Mouse (Mus musculus): ENCODE measurements around the gene Ramp2.

Gene Ramp2

GRCm38 (mm10) chr11:101245855-101246701 is at the start of gene Ramp2:
Ramp2 (plus strand) TSS chr11:101246028.
- DNase-seq (ENCODE audit: low spot score), result no peak

GRCm38 (mm10) chr11:101196175-101196574 is 49.7 kb upstream of the Ramp2 start:
- no peak for DNase-seq (ENCODE audit: low spot score)

- no peak for DNase-seq (ENCODE audit: low spot score)
Observed at GRCm38 (mm10) chr11:101199555-101199954, 46.3 kb upstream of the Ramp2 start.

GRCm38 (mm10) chr11:101200986-101201385 is 44.8 kb upstream of the Ramp2 start:
- DNase-seq (ENCODE audit: low spot score), result no peak

- no peak for DNase-seq (ENCODE audit: low spot score)
Observed at GRCm38 (mm10) chr11:101211970-101212369, 33.9 kb upstream of the Ramp2 start.

GRCm38 (mm10) chr11:101216936-101217335 is 28.9 kb upstream of the Ramp2 start:
- no peak for DNase-seq (ENCODE audit: low spot score)

GRCm38 (mm10) chr11:101218436-101219055 is 27.3 kb upstream of the Ramp2 start:
- no peak for DNase-seq (ENCODE audit: low spot score)

GRCm38 (mm10) chr11:101220853-101221252 is 25.0 kb upstream of the Ramp2 start:
- DNase-seq (ENCODE audit: low spot score), result no peak

GRCm38 (mm10) chr11:101221306-101221986 is 24.4 kb upstream of the Ramp2 start:
- no peak for DNase-seq (ENCODE audit: low spot score)

GRCm38 (mm10) chr11:101224337-101224736 is 21.5 kb upstream of the Ramp2 start:
- no peak for DNase-seq (ENCODE audit: low spot score)

GRCm38 (mm10) chr11:101225331-101226064 is 20.3 kb upstream of the Ramp2 start:
- no peak for DNase-seq (ENCODE audit: low spot score)

- peak; percentile 83 for DNase-seq (ENCODE audit: low spot score)
Observed at GRCm38 (mm10) chr11:101226065-101226701, 19.6 kb upstream of the Ramp2 start, which contains the start of gene Ezh1. Ezh1 (minus strand) TSS chr11:101226463.

GRCm38 (mm10) chr11:101229361-101229900 is 16.4 kb upstream of the Ramp2 start:
- no peak for DNase-seq (ENCODE audit: low spot score)

- DNase-seq (ENCODE audit: low spot score), result no peak
Observed at GRCm38 (mm10) chr11:101230061-101230511, 15.7 kb upstream of the Ramp2 start.

- no peak for DNase-seq (ENCODE audit: low spot score)
Observed at GRCm38 (mm10) chr11:101230526-101230925, 15.3 kb upstream of the Ramp2 start.

- DNase-seq (ENCODE audit: low spot score), result no peak
Observed at GRCm38 (mm10) chr11:101230991-101231871, 14.6 kb upstream of the Ramp2 start.

- no peak for DNase-seq (ENCODE audit: low spot score)
Observed at GRCm38 (mm10) chr11:101232010-101232839, 13.6 kb upstream of the Ramp2 start.

- DNase-seq (ENCODE audit: low spot score), result no peak
Observed at GRCm38 (mm10) chr11:101233240-101233639, 12.6 kb upstream of the Ramp2 start.

- DNase-seq (ENCODE audit: low spot score), result no peak
Observed at GRCm38 (mm10) chr11:101234124-101234523, 11.7 kb upstream of the Ramp2 start.

Data from left cerebral cortex, adult 11 months (tissue).